Mouse (Mus musculus) ES-E14 (cell line): ENCODE data around the gene Bcorl1.

Experiments
- CHD2 ChIP-seq: IDR thresholded peaks from 2 replicates; pipeline ENCODE4 v1.6.1; 2014; ENCODE audit warnings: mild to moderate bottlenecking, low read depth, low read length, inconsistent platforms
- MAFK ChIP-seq: IDR thresholded peaks from 2 replicates; pipeline ENCODE4 v1.6.1; 2014; ENCODE audit warnings: mild to moderate bottlenecking, low read depth, low read length, inconsistent platforms; ENCODE audit not compliant: insufficient read depth
- ZNF384 ChIP-seq: IDR thresholded peaks from 2 replicates; pipeline ENCODE4 v1.6.1; 2012; ENCODE audit warnings: low read depth, low read length, inconsistent platforms

- TF ChIP-seq ZNF384: no peak
- TF ChIP-seq CHD2: no peak
- no peak for TF ChIP-seq MAFK
These were observed 4.3 kb downstream of the Bcorl1 start for GRCm38 (mm10) chrX:48345385-48345932.
